11 mouse cellular contexts compared by ENCODE assay signal in the genomic region with DNA sequence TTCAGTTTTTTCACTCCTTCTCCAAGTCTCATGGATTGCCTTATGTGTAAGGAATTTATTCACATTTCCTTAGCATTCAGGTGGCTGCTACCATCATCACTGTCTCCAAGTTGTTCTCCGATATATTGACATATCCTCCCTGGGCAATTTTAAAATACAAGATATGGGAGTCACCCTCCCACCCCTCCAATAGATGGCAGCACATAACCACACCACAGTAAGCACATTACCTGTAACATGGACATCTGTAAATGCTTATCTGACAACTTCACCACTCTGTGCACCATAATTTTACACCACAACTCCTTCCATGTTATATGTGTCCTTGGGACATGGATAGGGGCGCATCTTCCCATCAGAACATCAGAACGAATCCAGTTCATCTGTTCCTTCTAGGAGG.
A peak's percentile ranks its signal among the peaks of the same experiment; 100 is the strongest.
DNase-seq lines count a peak whose midpoint lies in the region; ATAC-seq and TF ChIP-seq lines count a peak whose summit lies in the region.
"Had no signal": no experiment of that assay in that cellular context is flagged by ENCODE, and none has a peak within 500 bp of the region (broad histone marks: within the 10 kb centered on the region; RNA-seq: fewer than 3 reads in every experiment).

No protein-coding gene starts in this region.

- no peak overlapping the region for H3K9ac ChIP-seq in intestine, postnatal 0 days (ENCODE audit: low read depth, low read length)
- no peak overlapping the region for H3K9ac ChIP-seq in intestine, embryonic 15.5 days
- no peak overlapping the region for H3K9ac ChIP-seq in neural tube, embryonic 15.5 days (replicated peaks)
- H3K9ac ChIP-seq: heart, embryonic 13.5 days; neural tube, embryonic 12.5 days had no signal

- no peaks in the 10 kb centered on the region for H3K4me1 ChIP-seq in intestine, postnatal 0 days (replicated peaks; ENCODE audit: control insufficient read depth, insufficient read depth, low read length)
- H3K4me1 ChIP-seq in intestine, embryonic 15.5 days (replicated peaks), result no peaks in the 10 kb centered on the region
- no peaks in the 10 kb centered on the region for H3K4me1 ChIP-seq in neural tube, embryonic 15.5 days
- H3K4me1 ChIP-seq: heart, embryonic 13.5 days; neural tube, embryonic 12.5 days had no signal

- H3K9me3 ChIP-seq in intestine, postnatal 0 days (ENCODE audit: control insufficient read depth), result no peaks in the 10 kb centered on the region
- H3K9me3 ChIP-seq in intestine, embryonic 15.5 days, result no peaks in the 10 kb centered on the region
- H3K9me3 ChIP-seq in neural tube, embryonic 15.5 days (replicated peaks), result no peaks in the 10 kb centered on the region
- H3K9me3 ChIP-seq: heart, embryonic 13.5 days; neural tube, embryonic 12.5 days had no signal

- no peaks in the 10 kb centered on the region for H3K36me3 ChIP-seq in intestine, postnatal 0 days (ENCODE audit: control insufficient read depth, insufficient read depth)
- no peaks in the 10 kb centered on the region for H3K36me3 ChIP-seq in intestine, embryonic 15.5 days
- H3K36me3 ChIP-seq in neural tube, embryonic 15.5 days, result no peaks in the 10 kb centered on the region
- H3K36me3 ChIP-seq: heart, embryonic 13.5 days; neural tube, embryonic 12.5 days had no signal

- no peak for ATAC-seq in intestine, postnatal 0 days
- no peak for ATAC-seq in intestine, embryonic 15.5 days
- ATAC-seq in erythroid progenitor cell, adult 5-6 weeks (replicated peaks; ENCODE audit: low FRiP score, poor library complexity, severe bottlenecking), result no peak
- ATAC-seq in neural tube, embryonic 15.5 days (ENCODE audit: low FRiP score), result no peak

- WGBS in intestine, postnatal 0 days, result 86% methylated on average over 3 of the region's 3 CpGs
- 83% methylated on average over 3 of the region's 3 CpGs for WGBS in intestine, embryonic 15.5 days
- 93% methylated on average over 3 of the region's 3 CpGs for WGBS in neural tube, embryonic 15.5 days

- no peak overlapping the region for H3K4me2 ChIP-seq in intestine, postnatal 0 days (replicated peaks; ENCODE audit: low read depth)
- no peak overlapping the region for H3K4me2 ChIP-seq in intestine, embryonic 15.5 days (replicated peaks)
- no peak overlapping the region for H3K4me2 ChIP-seq in neural tube, embryonic 15.5 days
- H3K4me2 ChIP-seq: heart, embryonic 13.5 days; neural tube, embryonic 12.5 days had no signal

- no peaks in the 10 kb centered on the region for H3K27me3 ChIP-seq in intestine, postnatal 0 days (replicated peaks; ENCODE audit: control insufficient read depth, insufficient read depth, low read length)
- H3K27me3 ChIP-seq in intestine, embryonic 15.5 days (replicated peaks), result no peaks in the 10 kb centered on the region
- H3K27me3 ChIP-seq in neural tube, embryonic 15.5 days (replicated peaks), result no peaks in the 10 kb centered on the region
- H3K27me3 ChIP-seq: heart, embryonic 13.5 days; neural tube, embryonic 12.5 days had no signal

- peak; percentile 6 for DNase-seq in thymus, postnatal 0 days (ENCODE audit: low spot score)
- no peak for DNase-seq in thymus, postnatal 36 days
- peak; percentile 1 for DNase-seq in c-Kit-positive CD71-positive TER-119-positive erythroid progenitor cells, embryonic 14.5 days (ENCODE audit: low spot score)
- peak; percentile 13 for DNase-seq in mesoderm, embryonic 11.5 days (ENCODE audit: low read depth, low spot score)
- DNase-seq: lung, adult 2 months had no signal

- H3K4me3 ChIP-seq in intestine, postnatal 0 days (ENCODE audit: low read depth, low read length), result no peak overlapping the region
- H3K4me3 ChIP-seq in intestine, embryonic 15.5 days (replicated peaks), result no peak overlapping the region
- no peak overlapping the region for H3K4me3 ChIP-seq in neural tube, embryonic 15.5 days (replicated peaks)
- H3K4me3 ChIP-seq: heart, embryonic 13.5 days; neural tube, embryonic 12.5 days had no signal

- peak; percentile 56 for TF ChIP-seq CTCF in intestine, postnatal 0 days (IDR thresholded peaks at IDR 0.05; ENCODE audit: low read depth)

- no peak overlapping the region for H3K27ac ChIP-seq in intestine, postnatal 0 days (ENCODE audit: low read depth, low read length)
- H3K27ac ChIP-seq in intestine, embryonic 15.5 days, result no peak overlapping the region
- no peak overlapping the region for H3K27ac ChIP-seq in neural tube, embryonic 15.5 days (replicated peaks)
- H3K27ac ChIP-seq: heart, embryonic 13.5 days; neural tube, embryonic 12.5 days had no signal

Comparison
In these comparisons a context has a peak if more than half of its experiments do, and no peak if none do; other contexts are left out.
1. DNase-seq: peak in thymus, postnatal 0 days (single experiment), c-Kit-positive CD71-positive TER-119-positive erythroid progenitor cells, embryonic 14.5 days (single experiment) and mesoderm, embryonic 11.5 days (single experiment); none in thymus, postnatal 36 days (0 of 2).